Mouse (Mus musculus) CH12.LX (cell line): Measurements from ENCODE around the gene Pcsk2.

ENCODE experiments used
- CHD2 ChIP-seq: IDR thresholded peaks from 2 replicates; pipeline ENCODE4 v1.6.1; 2011; ENCODE audit warnings: low read length, improper control_type of control experiment
- E2F4 ChIP-seq: IDR thresholded peaks from 2 replicates; pipeline ENCODE4 v1.6.1; 2011; ENCODE audit warnings: low read depth, low read length, improper control_type of control experiment; ENCODE audit not compliant: insufficient replicate concordance
- POLR2A ChIP-seq: IDR thresholded peaks from 2 replicates; pipeline ENCODE4 v1.6.1; 2011; ENCODE audit warnings: low read depth, mild to moderate bottlenecking, improper control_type of control experiment, low read length

DNA sequence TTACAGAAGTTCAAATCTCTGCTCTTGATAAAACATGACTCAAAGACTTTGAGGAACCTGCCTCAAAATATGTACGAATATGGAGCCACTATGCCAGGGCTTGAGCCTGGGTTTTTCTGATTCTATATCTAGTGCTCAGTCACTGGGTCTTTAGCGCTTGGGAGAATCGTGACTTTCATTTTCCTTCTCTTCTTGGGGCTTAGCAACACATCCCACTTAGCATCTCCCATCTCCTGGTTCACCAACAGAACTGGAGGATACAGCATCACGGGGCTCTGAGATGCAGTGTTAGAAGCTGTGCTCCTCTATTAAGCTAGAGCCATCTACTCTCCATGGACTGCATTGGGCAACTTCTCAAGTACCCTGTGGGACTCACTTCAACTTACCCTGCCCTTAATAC is 131.9 kb downstream of the Pcsk2 start:
- no peak for TF ChIP-seq POLR2A
- no peak for TF ChIP-seq CHD2
- no peak for TF ChIP-seq E2F4
